Mouse (Mus musculus): Measurements from ENCODE around the gene Hif1an.

GRCm38 (mm10) chr19:44545321-44546041 is 17.2 kb upstream of the Hif1an start, which contains the start of gene Sec31b:
- TF ChIP-seq CTCF (IDR thresholded peaks at IDR 0.05; ENCODE audit: low read depth) (no peak), EP300 (IDR thresholded peaks at IDR 0.05; ENCODE audit: low read depth) (no peak)
